Mouse (Mus musculus): ENCODE measurements around the gene Snapc4.
A peak's percentile ranks its signal among the peaks of the same experiment; 100 is the strongest.

The Snapc4 gene

GRCm38 (mm10) chr2:26372396-26372795 lies 8.1 kb downstream of the Snapc4 start:
- no peak for DNase-seq (ENCODE audit: low spot score)

GRCm38 (mm10) chr2:26368572-26368971 lies 11.9 kb downstream of the Snapc4 start:
- DNase-seq (ENCODE audit: low spot score), result no peak

- no peak for DNase-seq (ENCODE audit: low spot score)
Observed at GRCm38 (mm10) chr2:26367911-26368310, 12.5 kb downstream of the Snapc4 start.

GRCm38 (mm10) chr2:26364738-26365465 lies 15.6 kb downstream of the Snapc4 start:
- DNase-seq (ENCODE audit: low spot score), result no peak

GRCm38 (mm10) chr2:26363481-26363880 lies 17.0 kb downstream of the Snapc4 start:
- DNase-seq (ENCODE audit: low spot score), result no peak

- no peak for DNase-seq (ENCODE audit: low spot score)
Observed at GRCm38 (mm10) chr2:26362991-26363390, 17.5 kb downstream of the Snapc4 start.

GRCm38 (mm10) chr2:26360772-26361171 lies 19.7 kb downstream of the Snapc4 start, which contains the start of gene Card9:
Gene Card9, minus strand, starts transcription at chr2:26360918.
- no peak for DNase-seq (ENCODE audit: low spot score)

- DNase-seq (ENCODE audit: low spot score), result no peak
Observed at GRCm38 (mm10) chr2:26359983-26360382, 20.5 kb downstream of the Snapc4 start.

GRCm38 (mm10) chr2:26358667-26359320 lies 21.7 kb downstream of the Snapc4 start:
- no peak for DNase-seq (ENCODE audit: low spot score)

GRCm38 (mm10) chr2:26357484-26357883 lies 23.0 kb downstream of the Snapc4 start:
- no peak for DNase-seq (ENCODE audit: low spot score)

GRCm38 (mm10) chr2:26356678-26357077 lies 23.8 kb downstream of the Snapc4 start:
- no peak for DNase-seq (ENCODE audit: low spot score)

- no peak for DNase-seq (ENCODE audit: low spot score)
Observed at GRCm38 (mm10) chr2:26356231-26356630, 24.2 kb downstream of the Snapc4 start.

- no peak for DNase-seq (ENCODE audit: low spot score)
Observed at GRCm38 (mm10) chr2:26354401-26354800, 26.1 kb downstream of the Snapc4 start.

- DNase-seq (ENCODE audit: low spot score), result no peak
Observed at GRCm38 (mm10) chr2:26353066-26353980, 27.1 kb downstream of the Snapc4 start.

- no peak for DNase-seq (ENCODE audit: low spot score)
Observed at GRCm38 (mm10) chr2:26352291-26352910, 28.1 kb downstream of the Snapc4 start.

GRCm38 (mm10) chr2:26351358-26352290 lies 28.8 kb downstream of the Snapc4 start, which contains the start of gene Dnlz:
Gene Dnlz, minus strand, starts transcription at chr2:26352110.
- DNase-seq (ENCODE audit: low spot score), result peak; percentile 95

- no peak for DNase-seq (ENCODE audit: low spot score)
Observed at GRCm38 (mm10) chr2:26348241-26348640, 32.2 kb downstream of the Snapc4 start.

- no peak for DNase-seq (ENCODE audit: low spot score)
Observed at GRCm38 (mm10) chr2:26342609-26343490, 37.6 kb downstream of the Snapc4 start.

GRCm38 (mm10) chr2:26342044-26342443 lies 38.4 kb downstream of the Snapc4 start:
- peak; percentile 75 for DNase-seq (ENCODE audit: low spot score)

- DNase-seq (ENCODE audit: low spot score), result no peak
Observed at GRCm38 (mm10) chr2:26341510-26341981, 38.9 kb downstream of the Snapc4 start.

All from layer of hippocampus, adult 11-12 months (tissue).